Mouse (Mus musculus): Measurements from ENCODE around the gene Fhod1. TPM values are rescaled to one million over a fixed set of nuclear protein-coding genes. Genes with fewer than 3 reads are reported as not detected.

The Fhod1 gene
- polyA plus RNA-seq, 1 experiment from 2014 or later, result 0.49 TPM

DNA sequence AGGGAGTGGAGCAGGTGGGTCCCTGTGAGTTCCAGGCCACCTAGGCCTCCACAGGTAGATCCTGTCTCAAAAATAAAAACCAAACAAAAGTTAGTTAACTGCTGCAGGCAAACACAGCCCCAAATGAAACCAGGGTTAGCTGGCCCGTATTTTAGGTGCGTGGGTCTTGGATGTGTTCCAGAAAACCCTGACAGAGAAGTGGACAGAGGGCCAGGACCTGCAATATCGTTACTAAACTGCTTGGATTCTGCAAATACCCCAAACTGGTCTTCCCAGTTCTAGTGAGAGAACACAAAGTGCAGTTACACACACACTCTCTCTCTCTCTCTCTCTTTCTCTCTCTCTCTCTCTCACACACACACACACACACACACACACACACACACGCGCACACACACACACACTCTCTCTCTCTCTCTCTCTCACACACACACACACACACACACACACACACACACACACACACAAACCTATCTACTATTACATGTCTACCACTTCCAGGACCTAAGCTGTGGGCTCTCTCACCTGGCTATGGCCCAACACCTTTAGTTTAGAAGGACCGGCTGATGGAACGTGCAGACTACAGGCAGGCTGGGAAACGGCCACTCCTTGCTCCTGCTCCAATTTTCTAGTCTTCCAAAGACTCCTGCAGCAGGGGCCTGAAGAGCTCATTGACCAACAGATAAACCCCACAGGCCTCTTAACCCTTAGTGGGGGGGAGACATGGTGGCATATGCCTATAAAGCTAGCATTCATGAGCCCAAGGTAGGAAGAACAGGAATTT is 3.8 kb downstream of the Fhod1 start:
- 79% methylated on average over 6 of the region's 8 CpGs for WGBS
- Histone ChIP-seq H3K4me1 (ENCODE audit: control insufficient read depth, insufficient read depth, low read length) (peaks cover 6% of the 10 kb centered on the region; the same call in 1 of the 2 replicates), H3K27me3 (ENCODE audit: control insufficient read depth, insufficient read depth, low read depth, low read length) (peaks cover 12% of the 10 kb centered on the region; the same call in 1 of the 2 replicates), H3K4me2 (ENCODE audit: low read length) (no peak overlapping the region), H3K36me3 (ENCODE audit: control insufficient read depth, insufficient read depth, low read length) (no peaks in the 10 kb centered on the region), H3K9ac (ENCODE audit: low read depth, low read length) (no peak overlapping the region), H3K4me3 (ENCODE audit: low read depth, low read length) (no peak overlapping the region), H3K9me3 (replicated peaks; ENCODE audit: control insufficient read depth, low read length, poor library complexity, severe bottlenecking) (no peaks in the 10 kb centered on the region), H3K27ac (ENCODE audit: low read length) (no peak overlapping the region)
- no peak for ATAC-seq

DNA sequence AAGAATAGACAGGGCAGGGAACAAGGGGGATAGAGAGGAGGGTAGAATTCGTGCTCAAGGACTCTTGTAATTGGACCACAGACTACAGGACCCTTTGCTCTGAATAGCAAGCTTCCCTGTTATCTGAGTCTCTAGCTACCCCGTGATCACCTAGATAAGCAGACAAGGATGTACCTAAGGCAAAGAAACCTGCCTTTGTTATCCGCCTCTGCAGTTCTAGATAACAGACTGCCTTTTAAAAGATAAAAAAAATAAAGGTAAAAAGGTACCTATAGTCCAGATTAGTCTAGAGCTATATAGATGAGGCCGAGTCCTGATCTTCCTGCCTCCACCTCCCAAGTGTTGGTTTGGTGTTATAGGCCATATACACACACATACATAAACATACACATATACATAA is 5.0 kb downstream of the Fhod1 start:
- Histone ChIP-seq H3K9me3 (replicated peaks; ENCODE audit: control insufficient read depth, low read length, poor library complexity, severe bottlenecking) (no peaks in the 10 kb centered on the region), H3K27me3 (ENCODE audit: control insufficient read depth, insufficient read depth, low read depth, low read length) (peaks cover 12% of the 10 kb centered on the region; the same call in 1 of the 2 replicates), H3K4me3 (ENCODE audit: low read depth, low read length) (no peak overlapping the region), H3K4me1 (ENCODE audit: control insufficient read depth, insufficient read depth, low read length) (peaks cover 6% of the 10 kb centered on the region; the same call in 1 of the 2 replicates), H3K27ac (ENCODE audit: low read length) (no peak overlapping the region), H3K4me2 (ENCODE audit: low read length) (no peak overlapping the region), H3K36me3 (ENCODE audit: control insufficient read depth, insufficient read depth, low read length) (no peaks in the 10 kb centered on the region), H3K9ac (ENCODE audit: low read depth, low read length) (no peak overlapping the region)
- ATAC-seq, result no peak
- 80% methylated on average over 4 of the region's 4 CpGs for WGBS

- ATAC-seq, result no peak
- 0 out of 2 replicates have a peak, but pooled peaks cover under 1% of the 10 kb centered on the region for H3K27me3 ChIP-seq (ENCODE audit: control insufficient read depth, insufficient read depth, low read depth, low read length)
- H3K36me3 ChIP-seq (ENCODE audit: control insufficient read depth, insufficient read depth, low read length), result no peaks in the 10 kb centered on the region
- H3K9me3 ChIP-seq (replicated peaks; ENCODE audit: control insufficient read depth, low read length, poor library complexity, severe bottlenecking), result no peaks in the 10 kb centered on the region
- no peak overlapping the region for H3K4me3 ChIP-seq (ENCODE audit: low read depth, low read length)
- no peak overlapping the region for H3K27ac ChIP-seq (ENCODE audit: low read length)
- no peak overlapping the region for H3K9ac ChIP-seq (ENCODE audit: low read depth, low read length)
- no peaks in the 10 kb centered on the region for H3K4me1 ChIP-seq (ENCODE audit: control insufficient read depth, insufficient read depth, low read length)
- H3K4me2 ChIP-seq (ENCODE audit: low read length), result no peak overlapping the region
- WGBS, result 42% methylated on average over 8 of the region's 8 CpGs
Measured at GRCm38 (mm10) chr8:105341399-105341798, 6.4 kb downstream of the Fhod1 start.

- H3K27me3 ChIP-seq (ENCODE audit: control insufficient read depth, insufficient read depth, low read depth, low read length), result no peaks in the 10 kb centered on the region
- no peak overlapping the region for H3K27ac ChIP-seq (ENCODE audit: low read length)
- H3K36me3 ChIP-seq (ENCODE audit: control insufficient read depth, insufficient read depth, low read length), result no peaks in the 10 kb centered on the region
- no peaks in the 10 kb centered on the region for H3K4me1 ChIP-seq (ENCODE audit: control insufficient read depth, insufficient read depth, low read length)
- H3K4me2 ChIP-seq (ENCODE audit: low read length), result no peak overlapping the region
- ATAC-seq, result no peak
- no peaks in the 10 kb centered on the region for H3K9me3 ChIP-seq (replicated peaks; ENCODE audit: control insufficient read depth, low read length, poor library complexity, severe bottlenecking)
- H3K9ac ChIP-seq (ENCODE audit: low read depth, low read length), result no peak overlapping the region
- 85% methylated on average over 6 of the region's 6 CpGs for WGBS
- H3K4me3 ChIP-seq (ENCODE audit: low read depth, low read length), result no peak overlapping the region
Measured at GRCm38 (mm10) chr8:105339886-105340635, 7.7 kb downstream of the Fhod1 start.

DNA sequence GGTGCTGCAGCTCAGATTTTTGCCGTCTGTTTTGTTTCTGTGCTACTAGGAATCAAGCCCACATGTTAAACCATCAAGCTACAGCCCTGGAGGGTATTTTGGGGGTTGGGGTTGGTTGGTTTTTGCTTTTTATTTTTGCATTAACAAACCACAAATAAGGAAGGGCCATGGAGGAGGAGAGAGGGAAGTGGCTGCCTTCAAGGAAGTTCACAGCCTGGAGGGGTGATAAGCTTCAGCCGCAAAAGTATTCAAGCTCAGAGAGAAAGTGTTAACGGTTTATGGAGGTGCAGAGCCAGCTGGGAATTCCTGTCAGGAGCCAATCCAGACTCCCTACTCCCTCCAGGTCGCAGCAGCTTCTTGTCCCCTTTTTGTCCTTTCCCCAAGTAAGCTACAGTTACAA is 8.8 kb downstream of the Fhod1 start:
- H3K9me3 ChIP-seq (replicated peaks; ENCODE audit: control insufficient read depth, low read length, poor library complexity, severe bottlenecking), result no peaks in the 10 kb centered on the region
- H3K36me3 ChIP-seq (ENCODE audit: control insufficient read depth, insufficient read depth, low read length), result peaks cover 5% of the 10 kb centered on the region
- WGBS, result 62% methylated on average over 4 of the region's 4 CpGs

GRCm38 (mm10) chr8:105336373-105337130 is 11.2 kb downstream of the Fhod1 start:
- Histone ChIP-seq H3K27ac (ENCODE audit: low read length) (no peak overlapping the region), H3K9me3 (replicated peaks; ENCODE audit: control insufficient read depth, low read length, poor library complexity, severe bottlenecking) (no peaks in the 10 kb centered on the region), H3K36me3 (ENCODE audit: control insufficient read depth, insufficient read depth, low read length) (peaks cover 10% of the 10 kb centered on the region), H3K9ac (ENCODE audit: low read depth, low read length) (peak overlapping the region; percentile 38; the same call in 1 of the 2 replicates), H3K4me2 (ENCODE audit: low read length) (peak overlapping the region; percentile 34), H3K4me1 (ENCODE audit: control insufficient read depth, insufficient read depth, low read length) (no peaks in the 10 kb centered on the region), H3K27me3 (ENCODE audit: control insufficient read depth, insufficient read depth, low read depth, low read length) (no peaks in the 10 kb centered on the region), H3K4me3 (ENCODE audit: low read depth, low read length) (peak overlapping the region; percentile 16)
- ATAC-seq, result peak; percentile 31
- 50% methylated on average over 32 of the region's 32 CpGs for WGBS

More for the DNA sequence above, 8.8 kb downstream of the Fhod1 start:
- H3K9ac ChIP-seq (ENCODE audit: low read depth, low read length), result no peak overlapping the region
- H3K4me2 ChIP-seq (ENCODE audit: low read length), result no peak overlapping the region
- no peak overlapping the region for H3K27ac ChIP-seq (ENCODE audit: low read length)
- H3K27me3 ChIP-seq (ENCODE audit: control insufficient read depth, insufficient read depth, low read depth, low read length), result no peaks in the 10 kb centered on the region
- H3K4me3 ChIP-seq (ENCODE audit: low read depth, low read length), result no peak overlapping the region
- no peaks in the 10 kb centered on the region for H3K4me1 ChIP-seq (ENCODE audit: control insufficient read depth, insufficient read depth, low read length)
- no peak for ATAC-seq

DNA sequence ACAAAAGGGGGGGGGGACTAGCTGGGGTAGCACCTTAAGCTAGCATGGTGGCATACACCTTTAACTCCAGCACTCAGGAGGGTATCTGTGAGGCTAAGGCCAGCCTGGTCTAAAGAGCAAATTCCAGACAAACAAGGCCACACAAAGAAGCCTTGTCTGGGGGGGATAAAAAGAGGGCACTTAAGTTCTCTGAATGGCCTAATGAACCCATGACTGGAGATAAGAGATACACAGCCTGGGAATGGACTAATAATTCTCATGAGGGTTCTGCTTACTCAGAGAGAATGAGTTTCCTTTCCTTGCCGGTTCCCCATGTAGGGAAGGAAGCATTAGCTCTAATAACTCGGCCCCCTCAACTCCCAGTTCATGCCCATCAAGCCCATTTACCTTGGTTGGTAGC is 15.2 kb downstream of the Fhod1 start:
- H3K4me1 ChIP-seq (ENCODE audit: control insufficient read depth, insufficient read depth, low read length), result peaks cover under 1% of the 10 kb centered on the region
- no peak for ATAC-seq
- no peak overlapping the region for H3K4me3 ChIP-seq (ENCODE audit: low read depth, low read length)
- 69% methylated on average over 2 of the region's 2 CpGs for WGBS
- H3K27me3 ChIP-seq (ENCODE audit: control insufficient read depth, insufficient read depth, low read depth, low read length), result no peaks in the 10 kb centered on the region
- H3K27ac ChIP-seq (ENCODE audit: low read length), result no peak overlapping the region
- no peak overlapping the region for H3K9ac ChIP-seq (ENCODE audit: low read depth, low read length)
- no peaks in the 10 kb centered on the region for H3K9me3 ChIP-seq (replicated peaks; ENCODE audit: control insufficient read depth, low read length, poor library complexity, severe bottlenecking)
- peaks cover 39% of the 10 kb centered on the region for H3K36me3 ChIP-seq (ENCODE audit: control insufficient read depth, insufficient read depth, low read length)
- H3K4me2 ChIP-seq (ENCODE audit: low read length), result no peak overlapping the region

DNA sequence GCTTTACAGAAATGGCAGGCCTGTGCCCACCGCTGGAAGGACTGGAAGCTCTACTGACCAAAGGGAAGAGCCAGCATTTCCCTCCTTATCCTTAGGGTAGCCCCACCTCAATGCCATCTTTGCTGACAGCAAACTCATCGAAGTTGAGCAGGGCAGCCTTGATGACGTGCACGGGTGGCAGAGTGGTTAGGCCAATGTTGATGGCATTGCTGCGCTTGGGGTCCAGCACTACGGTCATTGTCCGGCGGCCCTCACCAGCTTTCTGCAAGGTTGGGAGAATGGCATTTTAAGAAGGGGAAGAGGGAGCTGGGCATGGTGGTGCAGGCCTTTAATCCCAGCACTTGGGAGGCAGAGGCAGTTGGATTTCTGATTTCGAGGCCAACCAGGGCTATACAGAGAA is 15.8 kb downstream of the Fhod1 start:
- H3K27me3 ChIP-seq (ENCODE audit: control insufficient read depth, insufficient read depth, low read depth, low read length), result no peaks in the 10 kb centered on the region
- ATAC-seq, result no peak
- WGBS, result 93% methylated on average over 9 of the region's 9 CpGs

More for the DNA sequence above, 15.8 kb downstream of the Fhod1 start:
- H3K4me3 ChIP-seq (ENCODE audit: low read depth, low read length), result no peak overlapping the region
- H3K9ac ChIP-seq (ENCODE audit: low read depth, low read length), result no peak overlapping the region
- no peak overlapping the region for H3K27ac ChIP-seq (ENCODE audit: low read length)
- peaks cover 7% of the 10 kb centered on the region for H3K4me1 ChIP-seq (ENCODE audit: control insufficient read depth, insufficient read depth, low read length)
- H3K4me2 ChIP-seq (ENCODE audit: low read length), result no peak overlapping the region
- peaks cover 39% of the 10 kb centered on the region for H3K36me3 ChIP-seq (ENCODE audit: control insufficient read depth, insufficient read depth, low read length)
- no peaks in the 10 kb centered on the region for H3K9me3 ChIP-seq (replicated peaks; ENCODE audit: control insufficient read depth, low read length, poor library complexity, severe bottlenecking)
